Mouse (Mus musculus) heart, adult 2 months (tissue): ENCODE measurements at regions not wholly inside any gene's neighbourhood (a gene's known extent, or its start where the extent isn't known, plus 50 kb on each side); places are given as distances from the start of the nearest gene placed in this dataset.

Experiments
- DNase-seq, 2 experiments: peaks; one replicate each; pipeline ENCODE4 v3.0.0; 2021
- H3K27ac ChIP-seq: fragments of 200-600 bp; 2 replicates; pipeline ENCODE4 v1.8.1; 2022
- H3K27me3 ChIP-seq: fragments of 200-500 bp; 2 replicates; pipeline ENCODE4 v1.6.1; 2012; ENCODE audit warnings: mild to moderate bottlenecking, low read length, inconsistent platforms, mixed read lengths; ENCODE audit not compliant: control insufficient read depth, insufficient read depth
- H3K36me3 ChIP-seq: fragments of 200-500 bp; 2 replicates; pipeline ENCODE4 v1.6.1; 2012; ENCODE audit warnings: low read length, inconsistent platforms; ENCODE audit not compliant: control insufficient read depth, insufficient read depth
- H3K4me1 ChIP-seq: fragments of 200-500 bp; 2 replicates; pipeline ENCODE4 v1.6.1; 2011; ENCODE audit warnings: low read length; ENCODE audit not compliant: control insufficient read depth, insufficient read depth
- H3K4me3 ChIP-seq: fragments of 200-600 bp; 2 replicates; pipeline ENCODE4 v1.8.1; 2022
- H3K79me2 ChIP-seq: fragments of 200-500 bp; replicated peaks from 2 replicates; pipeline ENCODE4 v1.6.1; 2012; ENCODE audit warnings: mild to moderate bottlenecking, inconsistent platforms, low read length, moderate library complexity, mixed read lengths; ENCODE audit not compliant: control insufficient read depth, insufficient read depth
- H3K9ac ChIP-seq: fragments of 200-500 bp; 2 replicates; pipeline ENCODE4 v1.6.1; 2012; ENCODE audit warnings: low read depth, mild to moderate bottlenecking, control low read depth, inconsistent platforms, low read length, mixed read lengths
- CTCF ChIP-seq: fragments of 200-600 bp; IDR thresholded peaks from 2 replicates; pipeline ENCODE4 v1.8.1; 2022; ENCODE audit warnings: antibody characterized with exemption, mild to moderate bottlenecking, moderate library complexity
- EP300 ChIP-seq: fragments of 200-500 bp; IDR thresholded peaks from 2 replicates; pipeline ENCODE4 v1.6.1; 2011; ENCODE audit warnings: low read depth, low read length, control low read depth; ENCODE audit not compliant: insufficient read depth
- POLR2A ChIP-seq: fragments of 200-500 bp; IDR thresholded peaks from 2 replicates; pipeline ENCODE4 v1.6.1; 2011; ENCODE audit warnings: mild to moderate bottlenecking, low read depth, low read length, control low read depth; ENCODE audit not compliant: insufficient read depth
- WGBS: fragments of 180-500 bp; shearing (Covaris S2); methylation state at CpG from one replicate; pipeline ENCODE4 v1.1.7; 2018; 5-methylcytosine and 5-hydroxymethylcytosine counted together
- intact Hi-C: fragments of 180-260 bp; cut with DNase I; formaldehyde crosslinking; loops from one replicate; pipeline ENCODE4 v1.15.1; 2025

- Histone ChIP-seq H3K27ac (no peak overlapping the region; the same call in 1 of the 2 replicates), H3K27me3 (no peaks in the 10 kb centered on the region), H3K36me3 (no peaks in the 10 kb centered on the region), H3K4me1 (peaks cover 2% of the 10 kb centered on the region; the same call in 1 of the 2 replicates), H3K9ac (no peak overlapping the region), H3K79me2 (no peaks in the 10 kb centered on the region), H3K4me3 (no peak overlapping the region)
- no peak for TF ChIP-seq CTCF
- no peak for TF ChIP-seq EP300
- TF ChIP-seq POLR2A = no peak
- no peak for DNase-seq
- intact Hi-C loops = no loop called here
- WGBS = 51% methylated on average over 12 of the region's 12 CpGs
Measured at GRCm38 (mm10) chr16:29959939-29960637, 104.1 kb upstream of the Hes1 start.

GRCm38 (mm10) chr16:29963284-29963683, 100.9 kb upstream of the Hes1 start:
- 60% methylated on average over 4 of the region's 4 CpGs for WGBS
- H3K36me3 ChIP-seq = no peaks in the 10 kb centered on the region
- no peaks in the 10 kb centered on the region for H3K27me3 ChIP-seq
- H3K27ac ChIP-seq = no peak overlapping the region
- intact Hi-C loops = no loop called here
- H3K4me1 ChIP-seq = peaks cover 2% of the 10 kb centered on the region; the same call in 1 of the 2 replicates
- no peaks in the 10 kb centered on the region for H3K79me2 ChIP-seq
- TF ChIP-seq POLR2A (no peak), EP300 (no peak), CTCF (no peak)
- no peak for DNase-seq
- no peak overlapping the region for H3K4me3 ChIP-seq
- H3K9ac ChIP-seq = no peak overlapping the region

DNA sequence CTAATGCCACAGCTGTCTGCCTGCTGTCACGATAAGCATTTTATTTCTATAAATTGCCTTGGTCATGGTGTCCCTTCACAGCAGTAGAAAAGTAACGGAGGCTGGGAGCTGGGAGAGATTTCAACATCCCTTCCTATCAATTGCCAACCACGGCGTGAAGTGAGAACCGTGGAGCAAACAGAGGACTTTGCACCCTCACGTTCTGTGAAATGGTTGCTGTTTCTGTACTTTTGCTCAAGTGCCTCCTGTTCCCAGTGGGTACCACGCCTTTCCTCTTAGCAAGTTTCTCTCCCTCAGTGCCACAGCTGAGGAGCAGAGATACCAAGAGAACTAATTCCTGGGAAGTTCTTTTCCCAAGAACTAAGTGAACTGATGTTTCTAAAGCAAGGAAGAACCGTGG, 99.6 kb upstream of the Hes1 start:
- peaks cover 2% of the 10 kb centered on the region; the same call in 1 of the 2 replicates for H3K4me1 ChIP-seq
- H3K9ac ChIP-seq = no peak overlapping the region
- no peaks in the 10 kb centered on the region for H3K36me3 ChIP-seq
- no peaks in the 10 kb centered on the region for H3K79me2 ChIP-seq
- DNase-seq = no peak
- TF ChIP-seq POLR2A = no peak
- TF ChIP-seq CTCF = no peak
- no peak for TF ChIP-seq EP300
- no peak overlapping the region for H3K27ac ChIP-seq
- H3K4me3 ChIP-seq = no peak overlapping the region
- H3K27me3 ChIP-seq = no peaks in the 10 kb centered on the region
- intact Hi-C loops = no loop called here
- 90% methylated on average over 8 of the region's 8 CpGs for WGBS

GRCm38 (mm10) chr16:29968743-29969142, 95.4 kb upstream of the Hes1 start:
- Histone ChIP-seq H3K4me1 (no peaks in the 10 kb centered on the region), H3K79me2 (no peaks in the 10 kb centered on the region), H3K36me3 (no peaks in the 10 kb centered on the region), H3K27ac (no peak overlapping the region), H3K9ac (no peak overlapping the region), H3K27me3 (no peaks in the 10 kb centered on the region), H3K4me3 (no peak overlapping the region)
- intact Hi-C loops = no loop called here
- 52% methylated on average over 5 of the region's 5 CpGs for WGBS
- DNase-seq = no peak
- no peak for TF ChIP-seq CTCF
- no peak for TF ChIP-seq POLR2A
- TF ChIP-seq EP300 = no peak

DNA sequence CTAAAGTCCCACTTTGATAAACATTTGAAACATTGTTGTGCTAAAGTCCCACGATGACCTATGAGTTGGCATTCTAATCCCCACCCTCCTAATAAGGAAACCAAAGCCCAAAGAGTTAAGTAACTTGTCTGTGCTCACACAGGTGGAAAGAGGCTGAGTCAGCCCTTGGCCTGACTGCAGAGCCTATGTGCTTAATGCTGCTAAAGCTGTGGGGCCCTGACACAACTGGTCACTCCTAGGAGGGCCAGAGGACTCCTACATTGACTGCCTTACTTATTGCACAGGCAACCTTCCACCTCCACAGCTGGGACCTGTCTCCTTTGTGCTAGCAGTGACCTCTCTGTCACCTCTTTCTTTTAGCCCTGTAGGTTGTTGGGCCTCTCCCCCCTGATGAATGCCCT, 91.4 kb upstream of the Hes1 start:
- Histone ChIP-seq H3K79me2 (no peaks in the 10 kb centered on the region), H3K4me3 (no peak overlapping the region), H3K27ac (no peak overlapping the region), H3K36me3 (no peaks in the 10 kb centered on the region), H3K27me3 (no peaks in the 10 kb centered on the region), H3K4me1 (peaks cover 2% of the 10 kb centered on the region), H3K9ac (no peak overlapping the region)
- intact Hi-C loops = no loop called here
- TF ChIP-seq CTCF (no peak), EP300 (no peak), POLR2A (no peak)
- no peak for DNase-seq
- 79% methylated on average over 1 of the region's 1 CpGs for WGBS

GRCm38 (mm10) chr16:29973250-29973649, 90.9 kb upstream of the Hes1 start:
- Histone ChIP-seq H3K27me3 (no peaks in the 10 kb centered on the region), H3K36me3 (no peaks in the 10 kb centered on the region), H3K4me3 (no peak overlapping the region), H3K79me2 (no peaks in the 10 kb centered on the region), H3K9ac (no peak overlapping the region), H3K27ac (no peak overlapping the region), H3K4me1 (peaks cover 2% of the 10 kb centered on the region)
- no peak for DNase-seq
- TF ChIP-seq EP300 (no peak), POLR2A (no peak), CTCF (no peak)
- 61% methylated on average over 7 of the region's 7 CpGs for WGBS
- intact Hi-C loops = no loop called here
